Mouse (Mus musculus) cortical plate, adult 2 months (tissue): ENCODE measurements around the gene Wdr61.

Experiments used
- CTCF ChIP-seq: fragments of 200-500 bp; IDR thresholded peaks from 2 replicates; pipeline ENCODE4 v1.5.1; 2011; ENCODE audit warnings: mild to moderate bottlenecking, control low read depth, low read length; ENCODE audit not compliant: insufficient read depth; ENCODE audit errors: extremely low read depth
- POLR2A ChIP-seq: fragments of 200-500 bp; IDR thresholded peaks from 2 replicates; pipeline ENCODE4 v1.6.1; 2011; ENCODE audit warnings: mild to moderate bottlenecking, low read length, control low read depth; ENCODE audit not compliant: insufficient read depth; ENCODE audit errors: extremely low read depth

DNA sequence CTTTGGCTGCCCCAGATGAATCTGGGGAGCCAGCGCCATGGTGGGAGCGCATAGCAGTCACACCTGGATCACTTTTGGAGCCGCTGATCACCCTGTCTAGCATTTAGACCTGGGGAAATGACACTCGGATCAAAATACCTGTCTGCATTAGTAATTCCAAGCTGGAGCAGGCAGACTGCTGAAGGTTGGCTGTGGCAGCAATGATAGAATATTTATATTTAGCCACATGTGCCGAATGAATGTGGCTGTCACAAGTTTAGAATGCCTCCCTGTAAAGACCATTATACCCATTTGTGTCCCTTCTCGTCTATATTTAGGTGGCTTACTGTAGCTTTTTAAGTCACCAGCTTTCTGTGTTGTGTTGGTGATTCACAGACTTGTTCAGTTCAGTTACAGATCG, 33.6 kb downstream of the Wdr61 start:
- TF ChIP-seq CTCF: no peak
- TF ChIP-seq POLR2A: no peak
